Mouse (Mus musculus) CD4-positive naive resting alpha-beta T cell, adult 57 days (primary cell): Measurements from ENCODE around the gene Hid1. TPM values are rescaled to one million over a fixed set of nuclear protein-coding genes. Genes with fewer than 3 reads are reported as not detected.

Experiments
- total RNA-seq: library from RNA; stranded (reverse); gene quantifications from one replicate; pipeline ENCODE4 v1.2.4, GENCODE M21; 2023

The Hid1 gene
- total RNA-seq, result 33.8 TPM

GRCm38 (mm10) chr11:115367395-115367944, at the start of gene Hid1:
Hid1 (minus strand) TSS chr11:115367756.

DNA sequence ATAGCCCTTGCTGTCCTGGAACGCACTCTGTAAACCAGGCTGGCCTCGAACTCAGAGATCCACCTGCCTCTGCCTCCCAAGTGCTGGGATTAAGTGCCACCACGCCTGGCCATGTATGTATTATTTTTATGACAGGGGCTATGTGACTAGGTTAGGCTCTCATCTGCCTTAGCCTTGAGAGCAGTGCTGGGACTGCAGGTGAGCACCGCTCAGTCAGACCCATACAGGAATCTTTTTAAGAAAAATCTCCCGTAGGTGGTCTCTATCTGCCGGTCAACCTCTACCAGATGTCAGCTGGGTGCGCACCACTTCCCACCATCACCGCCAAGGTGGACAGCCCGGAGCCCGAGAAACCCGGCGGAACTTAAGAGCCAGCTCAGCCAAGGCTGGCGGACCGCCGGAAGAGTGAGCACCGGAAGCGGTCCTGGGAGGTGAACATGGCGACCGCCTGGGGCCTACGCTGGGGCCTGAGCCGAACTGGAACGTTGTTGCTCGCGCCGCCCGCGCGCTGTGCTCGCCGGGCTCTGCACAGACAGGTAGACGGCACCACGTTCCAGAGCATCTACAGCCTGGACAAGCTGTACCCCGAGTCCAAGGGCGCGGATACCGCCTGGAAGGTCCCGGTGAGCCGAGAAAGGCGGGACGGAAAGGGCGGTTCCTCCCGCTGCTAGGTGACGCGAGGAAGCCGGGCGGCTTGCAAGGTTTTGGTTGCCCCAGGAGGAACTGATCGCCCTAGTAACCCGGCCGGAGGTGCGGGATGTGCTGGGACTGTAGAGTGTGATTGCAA, 36.0 kb upstream of the Hid1 start, which contains the start of gene Mrpl58:
Gene Mrpl58, plus strand, starts transcription at position 415 of the 787 bp plus-strand sequence.

DNA sequence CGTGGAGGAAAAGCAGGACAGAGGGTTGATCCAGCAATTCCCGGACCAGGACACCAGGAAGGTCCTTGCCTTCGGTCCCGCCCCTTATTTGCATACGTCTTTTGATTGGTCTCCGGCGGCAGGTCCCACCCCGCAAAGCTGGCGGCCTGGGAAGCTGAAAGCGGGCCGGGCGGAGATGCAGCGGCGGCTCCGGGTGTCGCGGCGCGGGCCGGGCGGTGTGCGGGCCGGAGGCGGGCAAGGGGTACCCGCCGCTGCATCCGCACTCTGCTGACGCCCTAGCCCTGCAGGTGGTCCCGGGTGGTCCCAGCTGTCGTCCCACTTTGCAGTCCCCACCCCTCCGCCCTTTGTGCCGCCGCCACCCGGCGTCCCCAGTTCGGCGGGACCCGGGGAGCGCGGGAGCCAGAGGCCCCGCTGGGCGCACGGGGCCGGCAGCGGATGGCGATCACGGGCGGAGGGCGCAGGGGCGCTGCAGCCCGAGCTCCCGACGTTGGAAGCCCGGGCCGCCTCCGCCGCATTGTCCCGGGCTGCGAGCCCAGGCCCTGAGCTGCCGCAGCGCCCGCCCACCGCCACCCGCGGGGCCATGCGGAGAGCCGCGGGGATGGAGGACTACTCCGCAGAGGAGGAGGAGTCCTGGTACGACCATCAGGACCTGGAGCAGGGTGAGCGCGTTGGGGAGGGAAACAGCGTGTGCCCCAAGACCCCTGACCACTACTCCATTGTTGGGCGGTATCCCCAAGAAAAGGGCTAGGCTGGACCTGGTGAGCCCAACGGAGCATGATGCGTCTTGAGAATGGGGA, 14.4 kb upstream of the Hid1 start, which contains the start of gene Cdr2l:
Gene Cdr2l, plus strand, starts transcription at position 174 of the 797 bp plus-strand sequence.

DNA sequence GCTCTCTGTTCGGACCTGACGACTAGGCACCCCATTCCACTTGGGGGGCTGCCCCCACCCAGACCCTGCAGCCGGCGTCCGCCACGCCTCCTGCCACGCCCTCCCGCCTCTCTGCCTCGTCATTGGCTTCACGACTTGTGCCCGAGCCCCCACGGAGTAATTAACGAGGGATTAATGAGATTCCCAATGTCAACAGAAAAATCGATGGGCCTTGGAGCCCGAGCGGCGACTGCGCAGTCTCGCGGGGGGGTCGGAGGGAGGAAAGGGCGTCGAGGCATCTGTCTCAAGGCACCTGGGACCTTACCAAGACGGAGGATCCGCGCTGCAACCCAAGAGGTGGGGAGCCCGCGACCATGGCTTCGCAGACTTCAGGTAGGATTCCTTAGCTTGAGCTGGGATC, 33.0 kb downstream of the Hid1 start, which contains the start of gene Otop3:
Gene Otop3, plus strand, starts transcription at position 201 of the 400 bp plus-strand sequence.

DNA sequence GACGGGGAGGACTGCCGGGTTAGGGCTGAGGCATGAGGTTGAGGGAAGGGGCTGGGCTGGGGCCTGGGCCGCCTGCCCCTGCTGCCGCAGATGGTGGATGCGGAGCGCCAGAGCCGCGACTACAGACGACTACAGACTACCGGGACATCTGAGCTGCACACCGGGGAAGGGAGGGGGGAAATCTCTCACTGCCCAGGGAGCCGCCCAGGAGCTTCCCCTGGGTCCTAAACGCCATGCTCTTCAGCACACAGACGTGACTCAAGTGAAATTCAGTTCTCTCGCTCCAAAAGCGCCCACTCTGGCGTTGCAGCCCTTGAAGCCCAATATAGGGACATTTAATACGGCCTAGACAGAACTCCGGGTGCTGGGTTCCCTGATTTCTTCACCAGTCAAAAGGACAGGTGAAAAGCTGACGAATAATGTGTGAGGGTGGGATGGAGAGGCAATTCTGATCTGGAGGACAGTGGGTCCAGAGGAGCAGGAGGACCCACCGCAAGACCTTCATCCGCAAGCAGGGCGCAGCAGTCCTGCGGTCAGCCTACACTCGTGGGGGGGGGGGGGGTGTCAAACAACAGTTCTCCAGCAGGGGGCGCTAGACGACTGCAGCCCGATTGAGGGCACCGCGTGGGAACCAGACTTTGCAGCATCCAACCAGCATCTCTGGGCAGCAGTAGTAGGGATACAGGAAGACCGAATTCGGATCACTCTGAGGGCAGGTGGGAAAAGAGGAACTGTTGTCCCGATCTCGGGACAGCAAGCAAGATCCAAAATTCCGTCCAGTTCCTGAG, 45.5 kb downstream of the Hid1 start, which contains the start of gene Ush1g:
Gene Ush1g, minus strand, starts transcription at position 136 of the 788 bp plus-strand sequence.

DNA sequence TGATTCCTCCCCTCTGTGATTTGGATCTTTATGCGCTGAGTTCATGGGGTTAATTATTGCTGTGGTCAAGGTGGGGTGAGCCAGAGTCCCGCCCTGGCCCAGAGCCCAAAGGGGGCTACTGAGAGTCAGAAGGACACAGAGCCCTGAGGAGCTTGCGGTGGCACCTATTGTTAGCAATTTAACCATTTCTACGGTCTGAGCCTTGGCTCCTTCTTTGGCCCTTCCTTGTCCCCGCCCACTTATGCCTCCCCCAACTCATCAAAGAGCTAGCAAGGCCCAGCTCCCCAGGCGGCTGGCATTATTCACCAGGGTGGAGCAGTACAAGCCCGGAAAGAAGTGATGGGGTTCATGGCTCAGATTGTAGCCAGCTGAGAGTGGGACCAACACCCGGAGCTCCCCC, 60.7 kb downstream of the Hid1 start, which contains the start of gene Otop2:
Gene Otop2, plus strand, starts transcription at position 301 of the 400 bp plus-strand sequence.

Other genes starting within 250 kb of the Hid1 start
- gene Cd300lf, start 233.8 kb downstream of the Hid1 start, total RNA-seq, result 0.65 TPM
- 202 TPM for gene Slc9a3r1, start 204.4 kb downstream of the Hid1 start, total RNA-seq
- gene Tmem104, start 180.3 kb downstream of the Hid1 start, total RNA-seq, result 11.1 TPM
- 7.2 TPM for gene Nat9, start 179.9 kb downstream of the Hid1 start, total RNA-seq
- gene Grin2c, start 100.5 kb downstream of the Hid1 start, total RNA-seq, result 0.21 TPM
- gene Fdxr, start 90.7 kb downstream of the Hid1 start, total RNA-seq, result 22.9 TPM
- 2.3 TPM for gene Fads6, start 70.1 kb downstream of the Hid1 start, total RNA-seq
- gene Otop2, start 60.6 kb downstream of the Hid1 start, total RNA-seq, result not detected
- not detected for gene Ush1g, start 45.7 kb downstream of the Hid1 start, total RNA-seq
- not detected for gene Otop3, start 33.0 kb downstream of the Hid1 start, total RNA-seq
- 1.2 TPM for gene Cdr2l, start 14.2 kb upstream of the Hid1 start, total RNA-seq
- gene Mrpl58, start 36.0 kb upstream of the Hid1 start, total RNA-seq, result 120 TPM
- 235 TPM for gene Atp5h, start 52.2 kb upstream of the Hid1 start, total RNA-seq
- gene Kctd2, start 52.4 kb upstream of the Hid1 start, total RNA-seq, result 51.3 TPM
- gene Trim80, start 72.8 kb upstream of the Hid1 start, total RNA-seq, result 0.30 TPM
- 20.0 TPM for gene Slc16a5, start 94.7 kb upstream of the Hid1 start, total RNA-seq
- gene Armc7, start 107.9 kb upstream of the Hid1 start, total RNA-seq, result 29.3 TPM
- gene Nt5c, start 124.1 kb upstream of the Hid1 start, total RNA-seq, result 114 TPM
- gene Jpt1, start 146.6 kb upstream of the Hid1 start, total RNA-seq, result 166 TPM
- 212 TPM for gene Sumo2, start 168.5 kb upstream of the Hid1 start, total RNA-seq
- gene Nup85, start 196.7 kb upstream of the Hid1 start, total RNA-seq, result 61.5 TPM
- 23.9 TPM for gene Mrps7, start 236.2 kb upstream of the Hid1 start, total RNA-seq
- gene Gga3, start 236.3 kb upstream of the Hid1 start, total RNA-seq, result 117 TPM
- gene Mif4gd, start 245.2 kb upstream of the Hid1 start, total RNA-seq, result 79.5 TPM